Mouse (Mus musculus) heart, adult 9 months (tissue): ENCODE data around the gene A130010J15Rik.

ENCODE experiments used
- DNase-seq, 2 experiments: peaks; one replicate each; pipeline ENCODE4 v3.0.0; 2022; ENCODE audit warnings: low spot score in 2 of 2

The A130010J15Rik gene

GRCm38 (mm10) chr1:193167746-193168145 is at the start of gene A130010J15Rik:
Gene A130010J15Rik (plus strand): TSS chr1:193168046.
- no peak for DNase-seq

GRCm38 (mm10) chr1:193122793-193123192 is 45.1 kb upstream of the A130010J15Rik start:
- no peak for DNase-seq

DNA sequence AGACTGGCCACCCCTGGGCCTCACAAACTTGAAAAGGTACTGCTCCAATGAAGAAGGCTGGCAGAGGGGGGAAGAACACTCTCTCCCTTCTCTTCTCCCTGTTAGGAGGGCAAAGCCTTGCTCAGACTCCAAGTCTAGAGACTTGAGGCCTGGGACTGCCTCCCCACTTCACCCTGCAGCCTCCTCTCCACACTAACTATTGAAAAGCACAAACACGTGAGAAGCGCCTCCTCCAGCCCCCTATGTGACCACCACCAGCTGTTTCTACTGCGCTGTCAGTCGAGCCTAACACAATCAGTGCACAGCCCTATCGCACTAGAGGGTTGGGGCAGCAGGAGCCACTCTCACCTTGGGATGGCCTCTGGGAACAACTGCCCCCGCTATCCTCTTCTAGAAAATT is 44.6 kb upstream of the A130010J15Rik start:
- DNase-seq: no peak

GRCm38 (mm10) chr1:193125835-193126234 is 42.0 kb upstream of the A130010J15Rik start:
- DNase-seq: no peak

- DNase-seq: no peak
Observed at GRCm38 (mm10) chr1:193128055-193128454, 39.8 kb upstream of the A130010J15Rik start.

GRCm38 (mm10) chr1:193129321-193129720 is 38.5 kb upstream of the A130010J15Rik start:
- no peak for DNase-seq

GRCm38 (mm10) chr1:193129786-193130455 is 37.9 kb upstream of the A130010J15Rik start, which contains the start of gene Diexf:
Gene Diexf (minus strand): TSS chr1:193130272.
- DNase-seq: peak; percentile 93 to 95

GRCm38 (mm10) chr1:193130456-193130825 is 37.4 kb upstream of the A130010J15Rik start:
- DNase-seq: no peak

DNA sequence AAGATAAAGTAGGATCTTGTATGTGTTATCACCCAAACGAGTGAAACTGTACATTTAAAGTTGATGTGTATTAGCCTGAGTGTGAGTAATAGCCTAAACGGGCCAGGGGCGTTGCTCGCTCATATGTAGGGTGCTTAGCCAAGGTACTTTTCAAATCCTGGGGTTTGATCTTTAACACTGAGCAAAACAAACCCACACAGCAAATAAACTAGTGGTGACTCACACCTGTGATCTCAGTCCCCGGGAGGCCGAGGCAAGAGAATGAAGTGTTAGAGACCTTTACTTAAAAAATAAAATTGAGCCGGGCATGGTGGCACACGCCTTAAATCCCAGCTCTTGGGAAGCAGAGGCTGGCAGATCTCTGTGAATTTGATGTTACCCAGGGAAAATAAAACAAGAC is 37.0 kb upstream of the A130010J15Rik start:
- no peak for DNase-seq

DNA sequence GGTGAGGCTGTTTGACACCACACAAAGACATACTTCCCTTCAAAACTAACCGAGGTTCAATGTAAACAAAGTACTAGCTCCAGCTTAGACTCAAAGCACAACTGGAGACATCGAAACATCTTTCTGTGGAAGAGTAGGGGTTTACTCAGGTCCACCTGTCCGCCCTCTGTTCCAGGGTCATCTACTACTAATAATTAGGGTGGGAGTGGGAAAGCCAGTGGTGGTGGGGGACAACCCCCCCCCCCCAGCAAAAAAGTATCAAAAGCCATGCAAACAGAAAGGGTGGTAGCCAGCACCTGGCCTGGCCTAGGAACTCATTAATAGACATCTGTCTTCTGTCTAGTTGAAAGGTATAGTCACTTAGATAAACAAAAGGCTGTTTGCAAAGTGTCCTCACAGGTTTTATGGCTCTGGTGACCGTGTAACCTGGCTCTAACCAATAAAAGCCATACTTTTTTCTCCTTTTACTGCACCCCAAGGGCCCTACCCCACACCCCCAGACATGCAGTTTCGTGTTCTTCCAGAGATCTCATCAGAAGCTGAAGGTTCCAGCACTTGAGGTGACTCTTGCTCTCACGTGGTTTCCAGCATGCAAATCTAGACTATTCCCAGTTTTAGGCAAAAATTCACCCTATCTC is 36.4 kb upstream of the A130010J15Rik start:
- no peak for DNase-seq

- no peak for DNase-seq
Observed at GRCm38 (mm10) chr1:193132385-193132784, 35.5 kb upstream of the A130010J15Rik start.

DNA sequence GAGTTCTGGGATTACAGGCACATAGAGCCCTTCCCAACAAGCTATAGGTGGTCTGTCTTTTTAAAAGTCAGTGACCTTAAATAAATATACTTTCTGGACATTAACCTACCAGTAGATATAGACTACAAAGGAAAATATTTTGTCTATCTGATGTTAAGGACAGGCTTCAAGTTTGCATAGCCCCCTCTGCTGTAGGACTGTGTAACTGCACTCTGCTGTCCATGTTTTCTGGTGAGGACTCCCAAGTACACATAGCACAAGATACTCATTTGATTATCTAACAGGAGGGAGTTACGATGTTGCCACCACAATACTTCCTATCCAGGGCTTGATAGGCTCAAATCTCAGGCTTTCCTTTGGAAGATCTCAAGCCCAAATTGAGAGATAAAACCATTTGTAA is 34.1 kb upstream of the A130010J15Rik start:
- no peak for DNase-seq

DNA sequence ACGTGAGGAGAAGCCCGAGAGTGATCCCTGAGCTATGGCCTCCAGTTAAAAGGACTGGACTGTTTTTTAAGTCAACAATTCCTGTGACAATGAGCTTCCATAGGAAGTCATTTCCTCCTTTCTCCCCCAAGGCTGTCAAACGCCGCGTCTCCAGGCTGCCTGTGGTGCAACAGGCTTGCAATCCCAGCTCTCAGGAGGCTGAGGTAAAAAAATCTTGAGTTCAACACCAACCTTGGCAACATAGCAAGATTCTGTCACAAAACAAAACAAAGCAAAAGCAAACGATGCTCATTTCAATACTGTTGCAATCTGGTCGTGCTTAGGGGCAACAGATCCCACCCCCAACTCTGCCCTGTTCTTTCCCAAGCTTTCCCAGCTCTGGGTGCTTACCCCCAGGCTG is 29.8 kb upstream of the A130010J15Rik start:
- no peak for DNase-seq

GRCm38 (mm10) chr1:193138669-193139068 is 29.2 kb upstream of the A130010J15Rik start:
- DNase-seq: no peak

GRCm38 (mm10) chr1:193141118-193141517 is 26.7 kb upstream of the A130010J15Rik start:
- no peak for DNase-seq

- DNase-seq: no peak
Observed at GRCm38 (mm10) chr1:193142517-193143062, 25.3 kb upstream of the A130010J15Rik start.

DNA sequence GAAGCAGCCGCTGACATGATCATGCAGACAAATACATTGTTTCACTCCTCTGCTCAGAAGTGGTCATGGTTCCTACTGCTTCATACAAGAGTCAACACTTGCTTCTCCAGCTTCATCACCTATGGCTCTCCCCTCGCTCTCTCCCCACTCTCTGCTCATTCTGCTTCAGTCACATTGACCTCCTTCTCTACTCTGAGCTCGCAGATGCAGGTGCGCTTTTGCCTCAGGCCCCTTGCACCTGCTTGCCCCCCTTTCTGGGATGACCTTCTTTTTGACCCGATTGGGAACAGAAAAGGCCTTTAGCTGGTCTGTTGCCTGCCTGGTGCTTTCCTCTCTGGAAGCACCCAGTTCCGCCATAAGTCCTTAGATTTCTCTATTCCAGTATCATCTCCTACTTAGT is 23.3 kb upstream of the A130010J15Rik start:
- no peak for DNase-seq

DNA sequence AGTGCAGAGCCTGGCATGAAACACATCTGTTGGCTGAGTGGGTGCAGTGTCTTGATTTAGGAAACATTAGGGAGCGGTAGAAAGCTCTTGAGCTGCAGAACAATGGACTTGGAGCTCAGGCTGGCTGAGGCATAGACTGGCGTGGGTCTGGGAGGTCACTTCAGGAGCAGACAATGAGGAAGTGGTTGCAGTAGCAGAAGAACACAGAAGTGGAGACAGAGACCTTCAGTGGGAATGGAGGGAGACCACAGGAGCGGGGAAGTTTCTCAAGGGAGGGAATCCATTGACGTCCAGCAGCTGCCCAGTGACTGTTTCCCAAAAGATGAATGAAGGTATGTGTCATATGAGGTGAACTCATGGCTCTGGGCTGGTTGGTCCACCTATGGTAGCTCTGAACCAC is 22.7 kb upstream of the A130010J15Rik start:
- DNase-seq: no peak

- no peak for DNase-seq
Observed at GRCm38 (mm10) chr1:193146416-193146815, 21.4 kb upstream of the A130010J15Rik start.

GRCm38 (mm10) chr1:193149231-193149630 is 18.6 kb upstream of the A130010J15Rik start:
- DNase-seq: no peak

DNA sequence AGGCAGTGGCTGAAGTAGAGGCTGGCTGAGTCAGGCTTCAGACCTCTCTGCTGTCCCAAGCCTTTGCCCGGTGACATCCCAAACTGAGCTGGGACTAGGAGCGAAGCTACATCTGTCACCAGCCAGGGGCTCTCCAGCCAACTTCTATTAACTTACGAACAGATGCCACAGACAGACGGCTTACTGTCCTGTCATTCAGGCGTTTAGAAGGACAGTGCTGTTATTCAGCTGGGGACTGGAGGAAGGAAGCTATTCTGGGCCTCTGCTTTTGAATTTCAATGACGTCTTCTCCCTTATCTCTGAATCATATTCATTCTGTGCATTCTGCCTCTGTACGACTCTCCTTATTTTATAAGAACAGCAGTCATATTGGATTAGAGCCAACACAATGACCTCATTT is 16.7 kb upstream of the A130010J15Rik start:
- no peak for DNase-seq

- peak; percentile 39 to 45 for DNase-seq
Observed at GRCm38 (mm10) chr1:193152872-193153271, 15.0 kb upstream of the A130010J15Rik start, which contains the start of gene Irf6. Gene Irf6 (plus strand): TSS chr1:193153111.

- DNase-seq: no peak
Observed at GRCm38 (mm10) chr1:193153561-193153960, 14.3 kb upstream of the A130010J15Rik start.
